Mouse (Mus musculus): ENCODE data around the gene Ctps2. TPM values are rescaled to one million over a fixed set of nuclear protein-coding genes. Genes with fewer than 3 reads are reported as not detected.
A peak's percentile ranks its signal among the peaks of the same experiment; 100 is the strongest.

The Ctps2 gene
- polyA plus RNA-seq, 1 experiment from 2014 or later: 104 TPM

- Histone ChIP-seq H3K27me3 (ENCODE audit: insufficient read depth, low read length) (peaks cover 9% of the 10 kb centered on the region), H3K4me3 (ENCODE audit: low read length) (no peak within 1 kb of the TSS), H3K36me3 (ENCODE audit: insufficient read depth, low read length) (no peaks in the 10 kb centered on the region), H3K27ac (ENCODE audit: low read length) (peak within 1 kb of the TSS; percentile 43; the same call in 1 of the 2 replicates), H3K4me1 (ENCODE audit: insufficient read depth, low read length) (no peaks in the 10 kb centered on the region), H3K9me3 (ENCODE audit: low read length) (no peaks in the 10 kb centered on the region), H3K4me2 (replicated peaks; ENCODE audit: low read depth, low read length) (no peak within 1 kb of the TSS), H3K9ac (replicated peaks; ENCODE audit: low read length) (no peak within 1 kb of the TSS)
- 33% methylated on average over 3 of the region's 3 CpGs for WGBS
- ATAC-seq (ENCODE audit: low FRiP score, low TSS enrichment): peak; percentile 81
Observed at GRCm38 (mm10) chrX:162964383-162964782, 63.3 kb downstream of the Ctps2 start, which contains the start of gene S100g. S100g (minus strand) TSS chrX:162964599.

- no peaks in the 10 kb centered on the region for H3K36me3 ChIP-seq (ENCODE audit: insufficient read depth, low read length)
- WGBS: 75% methylated on average over 8 of the region's 8 CpGs
- H3K27ac ChIP-seq (ENCODE audit: low read length): no peak overlapping the region
- ATAC-seq (ENCODE audit: low FRiP score, low TSS enrichment): no peak
- no peak overlapping the region for H3K4me3 ChIP-seq (ENCODE audit: low read length)
- H3K27me3 ChIP-seq (ENCODE audit: insufficient read depth, low read length): peaks cover 9% of the 10 kb centered on the region
- no peak overlapping the region for H3K4me2 ChIP-seq (replicated peaks; ENCODE audit: low read depth, low read length)
- H3K9me3 ChIP-seq (ENCODE audit: low read length): no peaks in the 10 kb centered on the region
- H3K4me1 ChIP-seq (ENCODE audit: insufficient read depth, low read length): no peaks in the 10 kb centered on the region
- H3K9ac ChIP-seq (replicated peaks; ENCODE audit: low read length): no peak overlapping the region
Observed at GRCm38 (mm10) chrX:162967456-162967855, 66.4 kb downstream of the Ctps2 start.

- Histone ChIP-seq H3K36me3 (ENCODE audit: insufficient read depth, low read length) (no peaks in the 10 kb centered on the region), H3K9me3 (ENCODE audit: low read length) (no peaks in the 10 kb centered on the region), H3K4me3 (ENCODE audit: low read length) (no peak overlapping the region), H3K9ac (replicated peaks; ENCODE audit: low read length) (no peak overlapping the region), H3K4me1 (ENCODE audit: insufficient read depth, low read length) (no peaks in the 10 kb centered on the region), H3K27ac (ENCODE audit: low read length) (no peak overlapping the region), H3K4me2 (replicated peaks; ENCODE audit: low read depth, low read length) (no peak overlapping the region), H3K27me3 (ENCODE audit: insufficient read depth, low read length) (no peaks in the 10 kb centered on the region; the same call in 1 of the 2 replicates)
- 81% methylated on average over 3 of the region's 3 CpGs for whole genome bisulfite sequencing
- no peak for ATAC-seq (ENCODE audit: low FRiP score, low TSS enrichment)
Observed at GRCm38 (mm10) chrX:162976194-162976593, 75.2 kb downstream of the Ctps2 start.

GRCm38 (mm10) chrX:162986876-162987495 is 85.9 kb downstream of the Ctps2 start:
- H3K27me3 ChIP-seq (ENCODE audit: insufficient read depth, low read length): peaks cover 4% of the 10 kb centered on the region; the same call in 1 of the 2 replicates
- no peak for ATAC-seq (ENCODE audit: low FRiP score, low TSS enrichment)

GRCm38 (mm10) chrX:162991396-162991795 is 90.4 kb downstream of the Ctps2 start:
- Histone ChIP-seq H3K36me3 (ENCODE audit: insufficient read depth, low read length) (no peaks in the 10 kb centered on the region), H3K9ac (replicated peaks; ENCODE audit: low read length) (no peak overlapping the region), H3K4me2 (replicated peaks; ENCODE audit: low read depth, low read length) (no peak overlapping the region), H3K4me1 (ENCODE audit: insufficient read depth, low read length) (no peaks in the 10 kb centered on the region), H3K27ac (ENCODE audit: low read length) (no peak overlapping the region), H3K27me3 (ENCODE audit: insufficient read depth, low read length) (peaks cover 6% of the 10 kb centered on the region; the same call in 1 of the 2 replicates), H3K4me3 (ENCODE audit: low read length) (no peak overlapping the region), H3K9me3 (ENCODE audit: low read length) (no peaks in the 10 kb centered on the region)
- no peak for ATAC-seq (ENCODE audit: low FRiP score, low TSS enrichment)
- 68% methylated on average over 4 of the region's 4 CpGs for WGBS

More at GRCm38 (mm10) chrX:162986876-162987495, 85.9 kb downstream of the Ctps2 start:
- Histone ChIP-seq H3K27ac (ENCODE audit: low read length) (no peak overlapping the region), H3K36me3 (ENCODE audit: insufficient read depth, low read length) (no peaks in the 10 kb centered on the region), H3K9ac (replicated peaks; ENCODE audit: low read length) (no peak overlapping the region), H3K9me3 (ENCODE audit: low read length) (no peaks in the 10 kb centered on the region), H3K4me3 (ENCODE audit: low read length) (no peak overlapping the region), H3K4me2 (replicated peaks; ENCODE audit: low read depth, low read length) (no peak overlapping the region), H3K4me1 (ENCODE audit: insufficient read depth, low read length) (no peaks in the 10 kb centered on the region)
- WGBS: 87% methylated on average over 10 of the region's 10 CpGs

GRCm38 (mm10) chrX:162992121-162992520 is 91.1 kb downstream of the Ctps2 start:
- H3K9me3 ChIP-seq (ENCODE audit: low read length): no peaks in the 10 kb centered on the region
- ATAC-seq (ENCODE audit: low FRiP score, low TSS enrichment): no peak
- no peak overlapping the region for H3K27ac ChIP-seq (ENCODE audit: low read length)
- H3K36me3 ChIP-seq (ENCODE audit: insufficient read depth, low read length): no peaks in the 10 kb centered on the region
- no peak overlapping the region for H3K4me2 ChIP-seq (replicated peaks; ENCODE audit: low read depth, low read length)
- peaks cover 6% of the 10 kb centered on the region; the same call in 1 of the 2 replicates for H3K27me3 ChIP-seq (ENCODE audit: insufficient read depth, low read length)
- no peak overlapping the region for H3K9ac ChIP-seq (replicated peaks; ENCODE audit: low read length)
- no peaks in the 10 kb centered on the region for H3K4me1 ChIP-seq (ENCODE audit: insufficient read depth, low read length)
- H3K4me3 ChIP-seq (ENCODE audit: low read length): no peak overlapping the region
- WGBS: 81% methylated on average over 3 of the region's 3 CpGs

- no peaks in the 10 kb centered on the region; the same call in 1 of the 2 replicates for H3K27me3 ChIP-seq (ENCODE audit: insufficient read depth, low read length)
- ATAC-seq (ENCODE audit: low FRiP score, low TSS enrichment): no peak
- H3K4me3 ChIP-seq (ENCODE audit: low read length): no peak overlapping the region
- no peaks in the 10 kb centered on the region for H3K36me3 ChIP-seq (ENCODE audit: insufficient read depth, low read length)
- H3K9ac ChIP-seq (replicated peaks; ENCODE audit: low read length): no peak overlapping the region
- H3K4me1 ChIP-seq (ENCODE audit: insufficient read depth, low read length): no peaks in the 10 kb centered on the region
- no peak overlapping the region for H3K4me2 ChIP-seq (replicated peaks; ENCODE audit: low read depth, low read length)
- no peaks in the 10 kb centered on the region for H3K9me3 ChIP-seq (ENCODE audit: low read length)
- H3K27ac ChIP-seq (ENCODE audit: low read length): no peak overlapping the region
Observed at GRCm38 (mm10) chrX:163027864-163028263, 126.8 kb downstream of the Ctps2 start.

- ATAC-seq (ENCODE audit: low FRiP score, low TSS enrichment): no peak
- H3K4me1 ChIP-seq (ENCODE audit: insufficient read depth, low read length): no peaks in the 10 kb centered on the region
- 62% methylated on average over 3 of the region's 3 CpGs for WGBS
Observed at GRCm38 (mm10) chrX:163038767-163039166, 137.7 kb downstream of the Ctps2 start.

GRCm38 (mm10) chrX:163042771-163043170 is 141.7 kb downstream of the Ctps2 start:
- WGBS: 86% methylated on average over 1 of the region's 1 CpGs
- no peaks in the 10 kb centered on the region for H3K36me3 ChIP-seq (ENCODE audit: insufficient read depth, low read length)
- no peak overlapping the region for H3K9ac ChIP-seq (replicated peaks; ENCODE audit: low read length)
- no peaks in the 10 kb centered on the region for H3K9me3 ChIP-seq (ENCODE audit: low read length)
- H3K4me1 ChIP-seq (ENCODE audit: insufficient read depth, low read length): no peaks in the 10 kb centered on the region
- no peak overlapping the region for H3K4me3 ChIP-seq (ENCODE audit: low read length)
- no peak overlapping the region for H3K4me2 ChIP-seq (replicated peaks; ENCODE audit: low read depth, low read length)
- H3K27me3 ChIP-seq (ENCODE audit: insufficient read depth, low read length): peaks cover 6% of the 10 kb centered on the region; the same call in 1 of the 2 replicates
- ATAC-seq (ENCODE audit: low FRiP score, low TSS enrichment): no peak
- H3K27ac ChIP-seq (ENCODE audit: low read length): no peak overlapping the region

More at GRCm38 (mm10) chrX:163038767-163039166, 137.7 kb downstream of the Ctps2 start:
- no peaks in the 10 kb centered on the region for H3K36me3 ChIP-seq (ENCODE audit: insufficient read depth, low read length)
- H3K4me2 ChIP-seq (replicated peaks; ENCODE audit: low read depth, low read length): no peak overlapping the region
- no peaks in the 10 kb centered on the region for H3K9me3 ChIP-seq (ENCODE audit: low read length)
- no peak overlapping the region for H3K27ac ChIP-seq (ENCODE audit: low read length)
- no peak overlapping the region for H3K9ac ChIP-seq (replicated peaks; ENCODE audit: low read length)
- peaks cover 12% of the 10 kb centered on the region; the same call in 1 of the 2 replicates for H3K27me3 ChIP-seq (ENCODE audit: insufficient read depth, low read length)
- no peak overlapping the region for H3K4me3 ChIP-seq (ENCODE audit: low read length)

GRCm38 (mm10) chrX:163063936-163064335 is 162.9 kb downstream of the Ctps2 start:
- H3K9me3 ChIP-seq (ENCODE audit: low read length): 0 out of 2 replicates have a peak, but pooled peaks cover 3% of the 10 kb centered on the region
- H3K4me1 ChIP-seq (ENCODE audit: insufficient read depth, low read length): no peaks in the 10 kb centered on the region
- H3K27me3 ChIP-seq (ENCODE audit: insufficient read depth, low read length): peaks cover 6% of the 10 kb centered on the region
- no peak overlapping the region for H3K4me3 ChIP-seq (ENCODE audit: low read length)
- H3K9ac ChIP-seq (replicated peaks; ENCODE audit: low read length): no peak overlapping the region
- H3K27ac ChIP-seq (ENCODE audit: low read length): no peak overlapping the region
- H3K36me3 ChIP-seq (ENCODE audit: insufficient read depth, low read length): no peaks in the 10 kb centered on the region
- no peak for ATAC-seq (ENCODE audit: low FRiP score, low TSS enrichment)
- WGBS: 64% methylated on average over 1 of the region's 1 CpGs
- H3K4me2 ChIP-seq (replicated peaks; ENCODE audit: low read depth, low read length): no peak overlapping the region
